Mouse (Mus musculus): ENCODE measurements at regions not wholly inside any gene's neighbourhood (a gene's known extent, or its start where the extent isn't known, plus 50 kb on each side); places are given as distances from the start of the nearest gene placed in this dataset.

DNA sequence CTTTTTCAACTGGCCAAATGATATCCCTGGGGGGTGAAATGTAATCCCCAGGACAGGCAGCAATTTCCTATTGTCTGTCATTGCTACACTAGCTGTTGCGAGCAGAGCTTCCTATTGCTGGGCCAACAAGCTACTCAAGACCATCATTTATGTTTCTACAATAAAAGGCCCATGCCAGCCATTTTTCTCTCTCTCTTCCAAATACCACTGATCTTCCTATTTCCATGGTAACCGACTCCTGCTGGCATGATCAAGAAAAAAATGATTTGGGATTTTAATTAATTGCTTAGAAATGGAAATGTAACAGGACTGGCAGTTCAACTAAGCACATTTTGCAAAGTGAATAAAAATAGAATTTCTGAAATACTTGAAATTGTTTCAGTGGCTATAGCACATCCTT, 868.7 kb upstream of the 4930412O13Rik start:
- TF ChIP-seq POLR2A (IDR thresholded peaks at IDR 0.05; ENCODE audit: low read depth, low read length) (no peak), CTCF (conservative IDR thresholded peaks at IDR 0.05; ENCODE audit: insufficient read depth, insufficient read length, low read depth, low read length) (no peak)

Measured in kidney, adult 2 months (tissue).